In genomic region chr5:149692548-149692947, GRCm38 (mm10) we compare ENCODE assay signal across 9 mouse cellular contexts. TPM values are rescaled to one million over a fixed set of nuclear protein-coding genes. Genes with fewer than 3 reads are reported as not detected.
A peak's percentile ranks its signal among the peaks of the same experiment; 100 is the strongest.
DNase-seq lines count a peak whose midpoint lies in the region; ATAC-seq lines count a peak whose summit lies in the region.
"Had no signal": no experiment of that assay in that cellular context is flagged by ENCODE, and none has a peak within 500 bp of the region (broad histone marks: within the 10 kb centered on the region; RNA-seq: fewer than 3 reads in every experiment).

No protein-coding gene starts in this region.

- intact Hi-C loops in left cerebral cortex, postnatal 25 days (cut with DNase I) = no loop called here

- H3K36me3 ChIP-seq in kidney, embryonic 16.5 days (ENCODE audit: insufficient read depth, low read length) = peaks cover 8% of the 10 kb centered on the region
- peaks cover 7% of the 10 kb centered on the region; the same call in 1 of the 2 replicates for H3K36me3 ChIP-seq in hindbrain, embryonic 12.5 days

- no peaks in the 10 kb centered on the region for H3K27me3 ChIP-seq in kidney, embryonic 16.5 days (ENCODE audit: insufficient read depth, low read length)
- H3K27me3 ChIP-seq in hindbrain, embryonic 12.5 days = no peaks in the 10 kb centered on the region
- H3K27me3 ChIP-seq: limb, embryonic 12.5 days had no signal

- 76% methylated on average over 11 of the region's 11 CpGs for WGBS in kidney, embryonic 16.5 days
- WGBS in hindbrain, embryonic 12.5 days = 76% methylated on average over 11 of the region's 11 CpGs

- DNase-seq in kidney, postnatal 10 days = peak; percentile 44
- peak; percentile 15 for DNase-seq in thymus, postnatal 4 days
- DNase-seq in thymus, postnatal 10 days (ENCODE audit: low spot score in 2 of 2) = no peak
- DNase-seq in left cerebral cortex, postnatal 25 days (ENCODE audit: low spot score in 2 of 2) = peak; percentile 48 to 69
- no peak for DNase-seq in MN1 (ENCODE audit: low spot score)
- no peak for DNase-seq in urinary bladder, postnatal 14 days (ENCODE audit: low spot score)

- no peak overlapping the region for H3K4me3 ChIP-seq in kidney, embryonic 16.5 days (ENCODE audit: low read length)
- no peak overlapping the region for H3K4me3 ChIP-seq in hindbrain, embryonic 12.5 days
- H3K4me3 ChIP-seq: limb, embryonic 12.5 days had no signal

- H3K4me2 ChIP-seq in kidney, embryonic 16.5 days (replicated peaks; ENCODE audit: low read depth, low read length) = no peak overlapping the region
- no peak overlapping the region for H3K4me2 ChIP-seq in hindbrain, embryonic 12.5 days (replicated peaks)
- H3K4me2 ChIP-seq: limb, embryonic 12.5 days had no signal

- ATAC-seq in kidney, embryonic 16.5 days (ENCODE audit: low FRiP score, low TSS enrichment) = no peak
- no peak for ATAC-seq in hindbrain, embryonic 12.5 days (ENCODE audit: low FRiP score)

- H3K4me1 ChIP-seq in kidney, embryonic 16.5 days (ENCODE audit: insufficient read depth, low read length) = no peaks in the 10 kb centered on the region
- no peaks in the 10 kb centered on the region for H3K4me1 ChIP-seq in hindbrain, embryonic 12.5 days

- 0 out of 2 replicates have a peak, but pooled peaks cover 3% of the 10 kb centered on the region for H3K9me3 ChIP-seq in kidney, embryonic 16.5 days (ENCODE audit: low read length)
- no peaks in the 10 kb centered on the region for H3K9me3 ChIP-seq in hindbrain, embryonic 12.5 days (replicated peaks)

- no peak overlapping the region for H3K9ac ChIP-seq in kidney, embryonic 16.5 days (replicated peaks; ENCODE audit: low read length)
- no peak overlapping the region for H3K9ac ChIP-seq in hindbrain, embryonic 12.5 days
- H3K9ac ChIP-seq: limb, embryonic 12.5 days had no signal

- no peak overlapping the region for H3K27ac ChIP-seq in kidney, embryonic 16.5 days (ENCODE audit: low read length)
- no peak overlapping the region for H3K27ac ChIP-seq in hindbrain, embryonic 12.5 days
- H3K27ac ChIP-seq: limb, embryonic 12.5 days had no signal

RNA-seq across cellular contexts. Expression of gene B3glct, which starts 14.5 kb away (rescaled TPM):
- 17.4 and 17.5 TPM in 2 replicates for polyA plus RNA-seq in kidney, embryonic 16.5 days (2015; fragmentation: Nextera tagmentation; extraction: Ambion mirVana)
- total RNA-seq in left cerebral cortex, postnatal 25 days (2021) = 10 to 100 TPM; 14.8 to 16.3 TPM
- 14.8 and 16.3 TPM in 2 replicates for polyA plus RNA-seq in hindbrain, embryonic 12.5 days (2016; fragmentation: Nextera tagmentation; extraction: Ambion mirVana)

RNA-seq across cellular contexts. Expression of gene Hsph1, which starts 56.4 kb away (rescaled TPM):
- 67.5 and 68.8 TPM in 2 replicates for polyA plus RNA-seq in kidney, embryonic 16.5 days (2015; fragmentation: Nextera tagmentation; extraction: Ambion mirVana)
- total RNA-seq in left cerebral cortex, postnatal 25 days (2021) = 100 to 1,000 TPM; 388 to 390 TPM
- 93.9 and 95.3 TPM in 2 replicates for polyA plus RNA-seq in hindbrain, embryonic 12.5 days (2016; fragmentation: Nextera tagmentation; extraction: Ambion mirVana)

Comparison
In these comparisons a context has a peak if more than half of its experiments do, and no peak if none do; other contexts are left out.
1. DNase-seq: peak in kidney, postnatal 10 days (single experiment), thymus, postnatal 4 days (single experiment) and left cerebral cortex, postnatal 25 days (2 of 2); none in thymus, postnatal 10 days (0 of 2), MN1 (single experiment) and urinary bladder, postnatal 14 days (single experiment).